Mouse (Mus musculus) neural tube, embryonic 12.5 days (tissue): ENCODE measurements around the gene Sec24b. TPM values are rescaled to one million over a fixed set of nuclear protein-coding genes. Genes with fewer than 3 reads are reported as not detected.

Experiments used
- ATAC-seq: fragments of 200-750 bp; cut with Nextera tagmentation; 2 replicates; pipeline ENCODE4 v1.8.0; 2017; ENCODE audit warnings: low read depth, mild to moderate bottlenecking, moderate TSS enrichment, moderate library complexity; ENCODE audit not compliant: low FRiP score
- H3K27ac ChIP-seq: fragments of 300-500 bp; sonication (generic); 2 replicates; pipeline ENCODE4 v1.5.1; 2016
- H3K27me3 ChIP-seq: fragments of 300-500 bp; sonication (generic); replicated peaks from 2 replicates; pipeline ENCODE4 v1.6.1; 2016; ENCODE audit warnings: mild to moderate bottlenecking
- H3K36me3 ChIP-seq: fragments of 300-500 bp; sonication (generic); 2 replicates; pipeline ENCODE4 v1.6.1; 2016; ENCODE audit warnings: mild to moderate bottlenecking
- H3K4me1 ChIP-seq: fragments of 300-500 bp; sonication (generic); 2 replicates; pipeline ENCODE4 v1.6.1; 2016
- H3K4me2 ChIP-seq: fragments of 300-500 bp; sonication (generic); replicated peaks from 2 replicates; pipeline ENCODE4 v1.6.1; 2016; ENCODE audit warnings: mild to moderate bottlenecking
- H3K4me3 ChIP-seq: fragments of 300-500 bp; sonication (generic); 2 replicates; pipeline ENCODE4 v1.5.1; 2016
- H3K9ac ChIP-seq: fragments of 300-500 bp; sonication (generic); 2 replicates; pipeline ENCODE4 v1.6.1; 2016; ENCODE audit warnings: mild to moderate bottlenecking
- H3K9me3 ChIP-seq: fragments of 300-500 bp; sonication (generic); 2 replicates; pipeline ENCODE4 v1.6.1; 2016; ENCODE audit warnings: mild to moderate bottlenecking
- WGBS: fragments of 180-500 bp; shearing (Covaris S2); methylation state at CpG from one replicate; pipeline ENCODE4 v1.1.7; 2016; 5-methylcytosine and 5-hydroxymethylcytosine counted together
- polyA plus RNA-seq: library from polyadenylated mRNA; unstranded; fragments of >200 nt; fragmentation: Nextera tagmentation; extraction: Ambion mirVana; gene quantifications from 2 replicates; pipeline ENCODE4 v1.2.1, GENCODE M21; 2016

The Sec24b gene
- polyA plus RNA-seq, 1 experiment from 2014 or later = 35.0 TPM

- Histone ChIP-seq H3K4me2 (no peak overlapping the region), H3K27me3 (no peaks in the 10 kb centered on the region), H3K36me3 (peaks cover 81% of the 10 kb centered on the region), H3K4me1 (no peaks in the 10 kb centered on the region), H3K9me3 (no peaks in the 10 kb centered on the region), H3K27ac (no peak overlapping the region), H3K4me3 (no peak overlapping the region), H3K9ac (no peak overlapping the region)
- ATAC-seq = no peak
- WGBS = 89% methylated on average over 3 of the region's 3 CpGs
These were observed 64.0 kb downstream of the Sec24b start for GRCm38 (mm10) chr3:129997324-129997723.

- no peak overlapping the region for H3K4me2 ChIP-seq
- H3K4me3 ChIP-seq = no peak overlapping the region
- no peaks in the 10 kb centered on the region for H3K4me1 ChIP-seq
- 97% methylated on average over 13 of the region's 13 CpGs for WGBS
- H3K36me3 ChIP-seq = peaks cover 89% of the 10 kb centered on the region
- H3K27ac ChIP-seq = no peak overlapping the region
- H3K27me3 ChIP-seq = no peaks in the 10 kb centered on the region
- no peak for ATAC-seq
- H3K9me3 ChIP-seq = no peaks in the 10 kb centered on the region
- no peak overlapping the region for H3K9ac ChIP-seq
These were observed 74.1 kb downstream of the Sec24b start for GRCm38 (mm10) chr3:129987297-129987696.

GRCm38 (mm10) chr3:129985335-129985734 is 76.0 kb downstream of the Sec24b start:
- no peak overlapping the region for H3K9ac ChIP-seq
- ATAC-seq = no peak

GRCm38 (mm10) chr3:129984797-129985196 is 76.6 kb downstream of the Sec24b start:
- Histone ChIP-seq H3K36me3 (peaks cover 74% of the 10 kb centered on the region), H3K27ac (no peak overlapping the region), H3K9ac (no peak overlapping the region), H3K4me2 (no peak overlapping the region), H3K9me3 (no peaks in the 10 kb centered on the region), H3K4me1 (no peaks in the 10 kb centered on the region), H3K27me3 (no peaks in the 10 kb centered on the region), H3K4me3 (no peak overlapping the region)
- ATAC-seq = no peak
- WGBS = 94% methylated on average over 5 of the region's 5 CpGs

More at GRCm38 (mm10) chr3:129985335-129985734, 76.0 kb downstream of the Sec24b start:
- Histone ChIP-seq H3K27ac (no peak overlapping the region), H3K4me3 (no peak overlapping the region), H3K4me1 (no peaks in the 10 kb centered on the region), H3K9me3 (no peaks in the 10 kb centered on the region), H3K4me2 (no peak overlapping the region), H3K27me3 (no peaks in the 10 kb centered on the region), H3K36me3 (peaks cover 79% of the 10 kb centered on the region)
- WGBS = 88% methylated on average over 4 of the region's 4 CpGs

- Histone ChIP-seq H3K4me1 (no peaks in the 10 kb centered on the region), H3K4me3 (no peak overlapping the region), H3K27ac (no peak overlapping the region), H3K27me3 (no peaks in the 10 kb centered on the region), H3K9me3 (no peaks in the 10 kb centered on the region), H3K9ac (no peak overlapping the region), H3K36me3 (peaks cover 48% of the 10 kb centered on the region), H3K4me2 (no peak overlapping the region)
- no peak for ATAC-seq
- 58% methylated on average over 5 of the region's 5 CpGs for WGBS
These were observed 79.1 kb downstream of the Sec24b start for GRCm38 (mm10) chr3:129982271-129982670.

- H3K4me1 ChIP-seq = no peaks in the 10 kb centered on the region
- H3K4me2 ChIP-seq = no peak overlapping the region
- H3K9me3 ChIP-seq = no peaks in the 10 kb centered on the region
- no peak overlapping the region for H3K9ac ChIP-seq
- no peak overlapping the region for H3K4me3 ChIP-seq
- H3K27ac ChIP-seq = no peak overlapping the region
- H3K27me3 ChIP-seq = no peaks in the 10 kb centered on the region
- WGBS = 87% methylated on average over 11 of the region's 11 CpGs
- no peak for ATAC-seq
- H3K36me3 ChIP-seq = peaks cover 43% of the 10 kb centered on the region
These were observed 79.6 kb downstream of the Sec24b start for GRCm38 (mm10) chr3:129981756-129982155.

- Histone ChIP-seq H3K9ac (no peak overlapping the region), H3K36me3 (peaks cover 23% of the 10 kb centered on the region), H3K4me1 (no peaks in the 10 kb centered on the region), H3K27me3 (no peaks in the 10 kb centered on the region), H3K4me2 (no peak overlapping the region), H3K27ac (no peak overlapping the region), H3K9me3 (no peaks in the 10 kb centered on the region), H3K4me3 (no peak overlapping the region)
- 60% methylated on average over 6 of the region's 6 CpGs for WGBS
- ATAC-seq = no peak
These were observed 81.8 kb downstream of the Sec24b start for GRCm38 (mm10) chr3:129979510-129979909.

GRCm38 (mm10) chr3:129978716-129979115 is 82.6 kb downstream of the Sec24b start:
- no peak overlapping the region for H3K4me2 ChIP-seq
- no peak for ATAC-seq
- no peaks in the 10 kb centered on the region for H3K27me3 ChIP-seq
- H3K27ac ChIP-seq = no peak overlapping the region
- WGBS = 76% methylated on average over 9 of the region's 9 CpGs
- H3K9ac ChIP-seq = no peak overlapping the region
- no peaks in the 10 kb centered on the region for H3K4me1 ChIP-seq
- no peak overlapping the region for H3K4me3 ChIP-seq
- H3K9me3 ChIP-seq = no peaks in the 10 kb centered on the region
- peaks cover 16% of the 10 kb centered on the region for H3K36me3 ChIP-seq

- no peak overlapping the region for H3K27ac ChIP-seq
- no peaks in the 10 kb centered on the region for H3K4me1 ChIP-seq
These were observed 85.0 kb downstream of the Sec24b start for GRCm38 (mm10) chr3:129976317-129976716.

GRCm38 (mm10) chr3:129970529-129971515 is 90.5 kb downstream of the Sec24b start:
- Histone ChIP-seq H3K9me3 (no peaks in the 10 kb centered on the region), H3K36me3 (no peaks in the 10 kb centered on the region), H3K4me3 (peak overlapping the region; percentile 55; the same call in 1 of the 2 replicates), H3K4me1 (peaks cover 20% of the 10 kb centered on the region), H3K4me2 (peak overlapping the region; percentile 100), H3K27ac (no peak overlapping the region), H3K27me3 (peaks cover 22% of the 10 kb centered on the region), H3K9ac (peak overlapping the region; percentile 55; the same call in 1 of the 2 replicates)
- 16% methylated on average over 19 of the region's 19 CpGs for WGBS
- ATAC-seq = peak; percentile 67

More at GRCm38 (mm10) chr3:129976317-129976716, 85.0 kb downstream of the Sec24b start:
- H3K36me3 ChIP-seq = no peaks in the 10 kb centered on the region
- no peaks in the 10 kb centered on the region for H3K9me3 ChIP-seq
- H3K4me3 ChIP-seq = no peak overlapping the region
- ATAC-seq = no peak
- no peaks in the 10 kb centered on the region for H3K27me3 ChIP-seq
- H3K9ac ChIP-seq = no peak overlapping the region
- 82% methylated on average over 5 of the region's 5 CpGs for WGBS
- H3K4me2 ChIP-seq = no peak overlapping the region

GRCm38 (mm10) chr3:129969432-129970395 is 91.6 kb downstream of the Sec24b start, which contains the start of gene Mcub:
Gene Mcub, minus strand, starts transcription at chr3:129970206.
- Histone ChIP-seq H3K27me3 (peaks cover 22% of the 10 kb centered on the region), H3K4me1 (peaks cover 20% of the 10 kb centered on the region), H3K36me3 (no peaks in the 10 kb centered on the region), H3K4me2 (peak within 1 kb of the TSS; percentile 100), H3K9ac (peak within 1 kb of the TSS; percentile 55), H3K4me3 (peak within 1 kb of the TSS; percentile 55), H3K9me3 (no peaks in the 10 kb centered on the region), H3K27ac (no peak within 1 kb of the TSS)
- peak; percentile 75 for ATAC-seq
- under 1% methylated on average over 63 of the region's 63 CpGs for WGBS
